Mouse (Mus musculus) CH12.LX (cell line): ENCODE measurements around the gene Numa1. TPM values are rescaled to one million over a fixed set of nuclear protein-coding genes. Genes with fewer than 3 reads are reported as not detected.

Source experiments
- DNase-seq: peaks from one replicate; pipeline ENCODE4 v3.0.0-alpha.2; 2013; ENCODE audit errors: extremely low read depth
- H3K27ac ChIP-seq: 2 replicates; pipeline ENCODE4 v1.5.1; 2012; ENCODE audit warnings: low read depth, mild to moderate bottlenecking, control low read depth, moderate library complexity; ENCODE audit not compliant: insufficient read depth
- H3K27me3 ChIP-seq: replicated peaks from 2 replicates; pipeline ENCODE3; 2012; ENCODE audit warnings: inconsistent platforms
- H3K36me3 ChIP-seq, 2 experiments: replicated peaks in 1 of 2; 2 replicates each; pipeline versions ENCODE3 to v1.6.1; 2012; ENCODE audit warnings: inconsistent platforms in 1 of 2, low read length in 1 of 2, mild to moderate bottlenecking in 1 of 2, mixed read lengths in 1 of 2, moderate library complexity in 1 of 2; ENCODE audit not compliant: control insufficient read depth in 1 of 2, insufficient read depth in 1 of 2
- H3K4me1 ChIP-seq, 2 experiments: 2 replicates each; pipeline ENCODE4 v1.6.1; 2012; ENCODE audit warnings: inconsistent platforms in 1 of 2, moderate library complexity in 1 of 2; ENCODE audit not compliant: insufficient read depth in 2 of 2, control insufficient read depth in 1 of 2
- H3K4me2 ChIP-seq: 2 replicates; pipeline ENCODE4 v1.6.1; 2012; ENCODE audit warnings: low read depth, mild to moderate bottlenecking, control low read depth; ENCODE audit not compliant: poor library complexity, insufficient read depth, severe bottlenecking
- H3K4me3 ChIP-seq, 3 experiments: fragments of 150-350 bp in 1 of 3; sonication (generic) in 1 of 3; replicated peaks in 1 of 3; 2 replicates each; pipeline versions ENCODE3 to v1.5.1; 2011 to 2012; ENCODE audit warnings: low read depth in 2 of 3, low read length in 2 of 3, mild to moderate bottlenecking in 2 of 3, moderate library complexity in 2 of 3, control low read depth in 1 of 3, improper control_type of control experiment in 1 of 3, inconsistent platforms in 1 of 3, mixed read lengths in 1 of 3; ENCODE audit not compliant: poor library complexity in 1 of 3
- H3K79me2 ChIP-seq: replicated peaks from 2 replicates; pipeline ENCODE4 v1.6.1; 2012; ENCODE audit warnings: mild to moderate bottlenecking, moderate library complexity; ENCODE audit not compliant: control insufficient read depth, poor library complexity, insufficient read depth, severe bottlenecking; ENCODE audit errors: extremely low read depth
- H3K9ac ChIP-seq: 2 replicates; pipeline ENCODE4 v1.6.1; 2012; ENCODE audit warnings: low read depth, mild to moderate bottlenecking, control low read depth, moderate library complexity; ENCODE audit not compliant: insufficient read depth
- H3K9me3 ChIP-seq: replicated peaks from 2 replicates; pipeline ENCODE3; 2012; ENCODE audit warnings: low read length, inconsistent platforms, mixed read lengths
- CHD1 ChIP-seq: IDR thresholded peaks from 2 replicates; pipeline ENCODE4 v1.6.1; 2012; ENCODE audit warnings: low read depth, low read length, improper control_type of control experiment, inconsistent platforms
- CTCF ChIP-seq, 2 experiments: IDR thresholded peaks in 1 of 2; conservative IDR thresholded peaks in 1 of 2; 2 replicates each; pipeline ENCODE4 v1.5.1; 2011 to 2012; ENCODE audit warnings: low read depth in 2 of 2, low read length in 2 of 2, improper control_type of control experiment in 1 of 2, inconsistent platforms in 1 of 2, mild to moderate bottlenecking in 1 of 2, moderate library complexity in 1 of 2
- E2F4 ChIP-seq: IDR thresholded peaks from 2 replicates; pipeline ENCODE4 v1.6.1; 2011; ENCODE audit warnings: low read depth, low read length, improper control_type of control experiment; ENCODE audit not compliant: insufficient replicate concordance
- EP300 ChIP-seq: IDR thresholded peaks from 2 replicates; pipeline ENCODE4 v1.6.1; 2011; ENCODE audit warnings: low read length, improper control_type of control experiment
- ETS1 ChIP-seq: conservative IDR thresholded peaks from 2 replicates; pipeline ENCODE4 v1.6.1; 2012; ENCODE audit warnings: low read depth, mild to moderate bottlenecking, inconsistent platforms, low read length, improper control_type of control experiment, moderate library complexity
- IRF4 ChIP-seq: IDR thresholded peaks from 2 replicates; pipeline ENCODE4 v1.6.1; 2014; ENCODE audit warnings: low read depth, mild to moderate bottlenecking, inconsistent platforms, low read length, improper control_type of control experiment
- JUN ChIP-seq: IDR thresholded peaks from 2 replicates; pipeline ENCODE4 v1.6.1; 2011; ENCODE audit warnings: low read depth, mild to moderate bottlenecking, low read length, improper control_type of control experiment, moderate library complexity; ENCODE audit not compliant: insufficient read depth
- JUND ChIP-seq: conservative IDR thresholded peaks from 2 replicates; pipeline ENCODE4 v1.6.1; 2011; ENCODE audit warnings: low read depth, low read length, improper control_type of control experiment
- MAFK ChIP-seq: IDR thresholded peaks from 2 replicates; pipeline ENCODE4 v1.6.1; 2011; ENCODE audit warnings: low read length, improper control_type of control experiment; ENCODE audit not compliant: insufficient replicate concordance
- MAX ChIP-seq: IDR thresholded peaks from 2 replicates; pipeline ENCODE4 v1.6.1; 2011; ENCODE audit warnings: low read length, improper control_type of control experiment
- MAZ ChIP-seq: IDR thresholded peaks from 2 replicates; pipeline ENCODE4 v1.6.1; 2012; ENCODE audit warnings: low read depth, mild to moderate bottlenecking, inconsistent platforms, low read length, improper control_type of control experiment, moderate library complexity
- MEF2A ChIP-seq: IDR thresholded peaks from 2 replicates; pipeline ENCODE4 v1.6.1; 2014; ENCODE audit warnings: low read depth, mild to moderate bottlenecking, inconsistent platforms, low read length, improper control_type of control experiment, borderline replicate concordance
- MYC ChIP-seq: IDR thresholded peaks from 2 replicates; pipeline ENCODE4 v1.6.1; 2011; ENCODE audit warnings: low read depth, mild to moderate bottlenecking, improper control_type of control experiment, low read length
- NRF1 ChIP-seq: IDR thresholded peaks from 2 replicates; pipeline ENCODE4 v1.6.1; 2014; ENCODE audit warnings: low read depth, mild to moderate bottlenecking, inconsistent platforms, low read length, improper control_type of control experiment, moderate library complexity
- POLR2A ChIP-seq: IDR thresholded peaks from 2 replicates; pipeline ENCODE4 v1.6.1; 2011; ENCODE audit warnings: low read depth, mild to moderate bottlenecking, improper control_type of control experiment, low read length
- SMC3 ChIP-seq: IDR thresholded peaks from 2 replicates; pipeline ENCODE4 v1.6.1; 2011; ENCODE audit warnings: low read depth, low read length, improper control_type of control experiment
- TBP ChIP-seq: conservative IDR thresholded peaks from 2 replicates; pipeline ENCODE4 v1.6.1; 2011; ENCODE audit warnings: low read depth, low read length, improper control_type of control experiment
- TCF12 ChIP-seq: IDR thresholded peaks from 2 replicates; pipeline ENCODE4 v1.6.1; 2014; ENCODE audit warnings: low read depth, mild to moderate bottlenecking, inconsistent platforms, low read length, improper control_type of control experiment
- UBTF ChIP-seq: IDR thresholded peaks from 2 replicates; pipeline ENCODE4 v1.6.1; 2012; ENCODE audit warnings: low read depth, mild to moderate bottlenecking, inconsistent platforms, low read length, improper control_type of control experiment, moderate library complexity
- ZKSCAN1 ChIP-seq: IDR thresholded peaks from 2 replicates; pipeline ENCODE4 v1.6.1; 2012; ENCODE audit warnings: low read depth, inconsistent platforms, low read length, improper control_type of control experiment, borderline replicate concordance
- ZMIZ1 ChIP-seq: IDR thresholded peaks from 2 replicates; pipeline ENCODE4 v1.6.1; 2012; ENCODE audit warnings: low read depth, mild to moderate bottlenecking, inconsistent platforms, low read length, improper control_type of control experiment
- dilution Hi-C: fragments of 300-500 bp; cut with MboI; formaldehyde crosslinking; loops from 2 replicates; pipeline ENCODE4 v1.14.3; 2020; ENCODE audit warnings: low sequenced_read_pairs; ENCODE audit not compliant: extremely low pct_unique_long_range_greater_than_20kb, extremely low pct_ligation_motif_present
- in situ Hi-C: fragments of 300-500 bp; cut with MboI; formaldehyde crosslinking; loops from 3 replicates; pipeline ENCODE4 v1.14.3; 2019; ENCODE audit warnings: low sequenced_read_pairs, low pct_ligation_motif_present, low pct_unique_long_range_greater_than_20kb, mixed read lengths
- polyA plus RNA-seq: library from polyadenylated mRNA; unstranded; fragments of >175 nt; gene quantifications from 2 replicates; pipeline ENCODE4 v1.2.1, GENCODE M21; 2012; ENCODE audit warnings: low read depth; ENCODE audit not compliant: insufficient read length
- total RNA-seq, 2 experiments: library from RNA; depleted of rRNA; stranded (reverse); fragments of 300-350 nt in 1 of 2; fragments of >200 nt in 1 of 2; gene quantifications; 2 replicates each; pipeline ENCODE4 v1.2.3; 2012 to 2014

Numa1 gene
- total and polyA plus RNA-seq, 3 experiments: 38.0 to 75.7 (median 57.6) TPM

DNA sequence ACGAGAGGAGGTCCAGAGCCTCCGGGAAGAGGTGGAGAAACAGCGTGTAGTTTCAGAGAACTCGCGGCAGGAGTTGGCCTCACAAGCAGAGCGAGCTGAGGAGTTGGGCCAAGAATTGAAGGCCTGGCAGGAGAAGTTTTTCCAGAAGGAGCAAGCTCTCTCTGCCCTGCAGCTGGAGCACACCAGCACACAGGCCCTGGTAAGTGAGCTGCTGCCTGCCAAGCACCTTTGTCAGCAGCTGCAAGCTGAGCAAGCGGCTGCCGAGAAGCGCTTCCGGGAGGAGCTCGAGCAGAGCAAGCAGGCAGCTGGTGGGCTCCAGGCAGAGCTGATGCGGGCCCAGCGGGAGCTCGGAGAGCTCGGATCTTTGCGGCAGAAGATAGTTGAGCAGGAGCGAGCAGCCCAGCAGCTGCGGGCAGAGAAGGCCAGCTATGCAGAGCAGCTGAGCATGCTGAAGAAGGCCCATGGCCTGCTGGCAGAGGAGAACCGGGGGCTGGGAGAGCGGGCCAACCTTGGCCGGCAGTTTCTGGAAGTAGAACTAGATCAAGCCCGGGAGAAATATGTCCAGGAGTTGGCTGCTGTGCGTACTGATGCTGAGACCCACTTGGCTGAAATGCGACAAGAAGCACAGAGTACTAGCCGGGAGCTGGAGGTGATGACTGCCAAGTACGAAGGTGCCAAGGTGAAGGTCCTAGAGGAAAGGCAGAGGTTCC is 67.2 kb downstream of the Numa1 start:
- no peak overlapping the region for H3K4me3 ChIP-seq
- DNase-seq: no peak
- H3K9me3 ChIP-seq: no peaks in the 10 kb centered on the region
- no peak for TF ChIP-seq JUND
- TF ChIP-seq E2F4: no peak
- TF ChIP-seq UBTF: no peak
- no peak for TF ChIP-seq SMC3
- no peak for TF ChIP-seq POLR2A
- TF ChIP-seq CTCF (conservative IDR thresholded peaks at IDR 0.05 in 1 of 2, IDR thresholded peaks at IDR 0.05 in 1 of 2; ENCODE audit: low read depth in 2 of 2, low read length in 2 of 2): no peak
- no peak for TF ChIP-seq NRF1
- no peak for TF ChIP-seq MYC
- TF ChIP-seq TCF12: no peak
- no peak for TF ChIP-seq ZMIZ1
- no peak for TF ChIP-seq EP300
- H3K79me2 ChIP-seq: no peaks in the 10 kb centered on the region
- 0 out of 4 replicates have a peak, but pooled peaks cover 0 to 3% of the 10 kb centered on the region in 2 experiments for H3K4me1 ChIP-seq
- no peak overlapping the region for H3K27ac ChIP-seq
- in situ Hi-C loops (no loop called here), dilution Hi-C loops (no loop called here)
- no peak overlapping the region for H3K4me2 ChIP-seq
- H3K36me3 ChIP-seq: peaks cover 80 to 98% of the 10 kb centered on the region in 2 experiments
- no peak overlapping the region for H3K9ac ChIP-seq
- no peaks in the 10 kb centered on the region for H3K27me3 ChIP-seq

GRCm38 (mm10) chr7:102006520-102006919 is 72.6 kb downstream of the Numa1 start:
- dilution Hi-C loops (no loop called here), in situ Hi-C loops (no loop called here)
- H3K36me3 ChIP-seq: peaks cover 84 to 97% of the 10 kb centered on the region in 2 experiments
- no peaks in the 10 kb centered on the region for H3K9me3 ChIP-seq
- no peak overlapping the region for H3K9ac ChIP-seq
- H3K27me3 ChIP-seq: no peaks in the 10 kb centered on the region
- H3K4me3 ChIP-seq: no peak overlapping the region
- no peak for DNase-seq
- H3K27ac ChIP-seq: no peak overlapping the region
- 0 out of 4 replicates have a peak, but pooled peaks cover 0 to 3% of the 10 kb centered on the region in 2 experiments for H3K4me1 ChIP-seq
- TF ChIP-seq CTCF (conservative IDR thresholded peaks at IDR 0.05 in 1 of 2, IDR thresholded peaks at IDR 0.05 in 1 of 2; ENCODE audit: low read depth in 2 of 2, low read length in 2 of 2) (no peak), ETS1 (no peak), MAZ (no peak), MAX (no peak), MYC (no peak), MAFK (no peak), IRF4 (no peak), TBP (no peak), CHD1 (no peak), NRF1 (no peak), MEF2A (no peak), SMC3 (no peak), JUND (no peak), JUN (no peak), UBTF (no peak), ZKSCAN1 (no peak)
- H3K4me2 ChIP-seq: no peak overlapping the region
- no peaks in the 10 kb centered on the region for H3K79me2 ChIP-seq
